Mouse (Mus musculus) limb, embryonic 13.5 days (tissue): Measurements from ENCODE around the gene Hsf2bp. TPM values are rescaled to one million over a fixed set of nuclear protein-coding genes. Genes with fewer than 3 reads are reported as not detected.

Experiments used
- ATAC-seq: fragments of 200-750 bp; cut with Nextera tagmentation; 2 replicates; pipeline ENCODE4 v1.8.0; 2017; ENCODE audit warnings: low read depth, moderate number of reproducible peaks, moderate TSS enrichment; ENCODE audit not compliant: low FRiP score
- H3K27ac ChIP-seq: fragments of 300-500 bp; sonication (generic); 2 replicates; pipeline ENCODE4 v1.5.1; 2015; ENCODE audit warnings: inconsistent platforms, mild to moderate bottlenecking, moderate library complexity
- H3K27me3 ChIP-seq: fragments of 300-500 bp; sonication (generic); 2 replicates; pipeline ENCODE4 v1.6.1; 2015; ENCODE audit warnings: mild to moderate bottlenecking, inconsistent platforms
- H3K36me3 ChIP-seq: fragments of 300-500 bp; sonication (generic); 2 replicates; pipeline ENCODE4 v1.6.1; 2015; ENCODE audit warnings: inconsistent platforms, mild to moderate bottlenecking, moderate library complexity
- H3K4me1 ChIP-seq: fragments of 300-500 bp; sonication (generic); 2 replicates; pipeline ENCODE4 v1.6.1; 2015; ENCODE audit warnings: inconsistent platforms
- H3K4me2 ChIP-seq: fragments of 300-500 bp; sonication (generic); replicated peaks from 2 replicates; pipeline ENCODE4 v1.6.1; 2015; ENCODE audit warnings: inconsistent platforms, mild to moderate bottlenecking, moderate library complexity
- H3K4me3 ChIP-seq: fragments of 300-500 bp; sonication (generic); 2 replicates; pipeline ENCODE4 v1.5.1; 2015; ENCODE audit warnings: moderate library complexity, mild to moderate bottlenecking, inconsistent platforms
- H3K9ac ChIP-seq: fragments of 300-500 bp; sonication (generic); 2 replicates; pipeline ENCODE4 v1.6.1; 2015; ENCODE audit warnings: mild to moderate bottlenecking, inconsistent platforms
- H3K9me3 ChIP-seq: fragments of 300-500 bp; sonication (generic); 2 replicates; pipeline ENCODE4 v1.6.1; 2016; ENCODE audit warnings: inconsistent platforms
- WGBS: fragments of 180-500 bp; shearing (Covaris S2); methylation state at CpG from one replicate; pipeline ENCODE4 v1.1.7; 2015; 5-methylcytosine and 5-hydroxymethylcytosine counted together
- polyA plus RNA-seq: library from polyadenylated mRNA; unstranded; fragments of >200 nt; fragmentation: Nextera tagmentation; extraction: Ambion mirVana; gene quantifications from 2 replicates; pipeline ENCODE4 v1.2.1, GENCODE M21; 2015

Gene Hsf2bp
- polyA plus RNA-seq, 1 experiment from 2014 or later: 0.64 TPM

GRCm38 (mm10) chr17:31912387-31912786 is 123.8 kb downstream of the Hsf2bp start:
- Histone ChIP-seq H3K9me3 (no peaks in the 10 kb centered on the region), H3K4me2 (no peak overlapping the region), H3K9ac (no peak overlapping the region), H3K4me1 (peaks cover 29% of the 10 kb centered on the region), H3K27me3 (no peaks in the 10 kb centered on the region), H3K36me3 (no peaks in the 10 kb centered on the region), H3K27ac (no peak overlapping the region), H3K4me3 (no peak overlapping the region)
- ATAC-seq: no peak
- WGBS: 80% methylated on average over 16 of the region's 16 CpGs

GRCm38 (mm10) chr17:31908966-31909365 is 127.2 kb downstream of the Hsf2bp start:
- WGBS: 89% methylated on average over 2 of the region's 2 CpGs

DNA sequence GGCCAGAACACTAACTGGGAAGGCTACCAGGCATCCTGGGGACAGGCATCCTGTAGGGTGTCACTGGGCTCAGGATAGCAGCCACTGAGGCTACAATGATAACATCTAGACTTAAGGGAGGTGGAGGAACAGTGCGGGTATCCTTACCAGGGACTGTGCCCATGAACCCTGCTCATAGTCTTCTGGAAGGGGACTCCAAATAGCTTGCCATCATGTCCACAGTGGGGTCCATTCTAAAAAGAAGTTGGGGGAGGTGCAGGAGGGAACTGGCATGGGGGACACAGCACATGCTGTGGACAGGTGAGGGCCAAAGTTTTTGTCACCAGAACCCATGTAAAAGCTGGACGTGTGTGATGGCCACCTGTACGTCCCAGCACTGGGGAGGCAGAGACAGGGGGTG is 129.7 kb downstream of the Hsf2bp start:
- no peaks in the 10 kb centered on the region for H3K36me3 ChIP-seq
- no peaks in the 10 kb centered on the region for H3K4me1 ChIP-seq
- H3K9ac ChIP-seq: no peak overlapping the region
- no peak overlapping the region for H3K27ac ChIP-seq
- H3K4me2 ChIP-seq: no peak overlapping the region
- no peak for ATAC-seq
- H3K9me3 ChIP-seq: no peaks in the 10 kb centered on the region
- H3K27me3 ChIP-seq: no peaks in the 10 kb centered on the region
- WGBS: 97% methylated on average over 3 of the region's 3 CpGs
- no peak overlapping the region for H3K4me3 ChIP-seq

More at GRCm38 (mm10) chr17:31908966-31909365, 127.2 kb downstream of the Hsf2bp start:
- ATAC-seq: no peak
- Histone ChIP-seq H3K4me3 (no peak overlapping the region), H3K27me3 (no peaks in the 10 kb centered on the region), H3K9ac (no peak overlapping the region), H3K9me3 (no peaks in the 10 kb centered on the region), H3K4me1 (peaks cover 16% of the 10 kb centered on the region), H3K4me2 (no peak overlapping the region), H3K36me3 (no peaks in the 10 kb centered on the region), H3K27ac (no peak overlapping the region)

DNA sequence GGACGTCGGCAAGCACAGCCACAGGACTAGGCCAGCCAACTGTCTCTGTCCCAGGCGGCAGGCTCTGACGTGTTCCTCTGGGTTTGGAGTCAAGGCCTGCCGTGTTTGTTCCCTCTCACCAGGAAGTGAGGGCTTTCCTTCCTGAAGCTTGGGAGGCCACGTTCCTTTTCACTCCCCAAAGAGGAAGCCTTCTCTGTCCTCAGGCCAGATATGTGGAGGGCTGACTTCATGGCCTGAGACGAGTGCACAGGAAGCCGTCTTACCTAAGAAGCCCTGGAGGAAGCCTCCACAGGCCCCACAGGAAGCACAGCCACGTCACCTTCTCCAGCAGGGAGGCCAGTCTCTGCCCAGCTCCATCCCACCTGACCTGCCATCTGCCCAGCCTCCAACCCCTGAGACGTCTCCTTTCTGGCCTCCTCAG is 130.3 kb downstream of the Hsf2bp start:
- Histone ChIP-seq H3K9ac (no peak overlapping the region), H3K4me3 (no peak overlapping the region), H3K27ac (no peak overlapping the region), H3K4me1 (no peaks in the 10 kb centered on the region), H3K4me2 (no peak overlapping the region), H3K27me3 (no peaks in the 10 kb centered on the region), H3K36me3 (no peaks in the 10 kb centered on the region), H3K9me3 (no peaks in the 10 kb centered on the region)
- WGBS: 61% methylated on average over 10 of the region's 10 CpGs
- ATAC-seq: no peak

DNA sequence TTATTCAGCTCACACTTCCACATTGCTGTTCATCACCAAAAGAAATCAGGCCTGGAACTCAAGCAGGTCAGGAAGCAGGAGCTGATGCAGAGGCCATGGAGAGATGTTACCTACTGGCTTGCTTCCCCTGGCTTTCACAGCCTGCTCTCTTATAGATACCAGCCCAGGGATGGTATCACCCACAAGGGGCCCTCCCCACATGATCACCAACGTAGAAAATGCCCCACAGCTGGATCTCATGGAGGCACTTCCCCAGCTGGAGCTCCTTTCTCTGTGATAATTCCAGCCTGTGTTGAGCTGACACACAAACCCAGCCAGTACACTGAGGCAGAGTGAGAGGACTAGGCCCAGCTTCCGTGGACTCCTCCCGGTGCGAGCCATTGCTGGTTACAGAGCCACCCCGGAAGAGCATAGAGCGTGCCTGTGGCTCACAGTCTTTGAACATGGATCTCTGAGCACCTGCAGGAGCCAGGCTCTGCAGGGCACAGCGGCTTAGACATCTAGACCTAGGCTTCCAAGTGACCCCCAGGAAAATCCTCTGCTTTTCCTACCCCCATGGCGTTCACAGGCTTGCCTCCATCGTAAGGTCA is 130.9 kb downstream of the Hsf2bp start:
- Histone ChIP-seq H3K27me3 (no peaks in the 10 kb centered on the region), H3K4me2 (no peak overlapping the region), H3K4me1 (no peaks in the 10 kb centered on the region), H3K9me3 (no peaks in the 10 kb centered on the region), H3K27ac (0 out of 2 replicates have a peak overlapping the region, but pooled peaks have one; percentile 6), H3K9ac (no peak overlapping the region), H3K4me3 (no peak overlapping the region), H3K36me3 (no peaks in the 10 kb centered on the region)
- no peak for ATAC-seq
- WGBS: 89% methylated on average over 9 of the region's 9 CpGs

DNA sequence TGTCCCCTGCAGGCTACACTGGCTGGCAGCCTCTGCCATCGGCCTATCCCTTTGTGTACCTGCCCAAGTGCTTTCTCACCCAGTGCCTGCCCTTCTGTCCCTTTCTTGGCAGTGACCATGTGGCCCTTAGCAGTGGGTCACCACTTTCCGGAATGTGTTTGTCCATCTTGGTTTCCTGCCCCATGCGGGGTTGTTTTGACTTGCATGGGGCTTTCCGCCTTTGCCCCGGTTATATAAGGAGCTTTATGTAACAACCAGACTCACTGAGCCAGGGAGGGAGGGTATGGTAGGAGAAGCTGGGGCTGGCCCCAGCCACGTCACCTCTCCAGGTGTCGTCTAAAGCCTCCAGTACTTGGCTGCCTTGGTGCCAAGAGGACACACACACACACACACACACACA is 132.1 kb downstream of the Hsf2bp start:
- Histone ChIP-seq H3K27me3 (no peaks in the 10 kb centered on the region), H3K27ac (no peak overlapping the region), H3K4me1 (no peaks in the 10 kb centered on the region), H3K36me3 (no peaks in the 10 kb centered on the region), H3K4me3 (no peak overlapping the region), H3K9me3 (no peaks in the 10 kb centered on the region), H3K4me2 (no peak overlapping the region), H3K9ac (no peak overlapping the region)
- WGBS: 82% methylated on average over 7 of the region's 7 CpGs
- no peak for ATAC-seq

DNA sequence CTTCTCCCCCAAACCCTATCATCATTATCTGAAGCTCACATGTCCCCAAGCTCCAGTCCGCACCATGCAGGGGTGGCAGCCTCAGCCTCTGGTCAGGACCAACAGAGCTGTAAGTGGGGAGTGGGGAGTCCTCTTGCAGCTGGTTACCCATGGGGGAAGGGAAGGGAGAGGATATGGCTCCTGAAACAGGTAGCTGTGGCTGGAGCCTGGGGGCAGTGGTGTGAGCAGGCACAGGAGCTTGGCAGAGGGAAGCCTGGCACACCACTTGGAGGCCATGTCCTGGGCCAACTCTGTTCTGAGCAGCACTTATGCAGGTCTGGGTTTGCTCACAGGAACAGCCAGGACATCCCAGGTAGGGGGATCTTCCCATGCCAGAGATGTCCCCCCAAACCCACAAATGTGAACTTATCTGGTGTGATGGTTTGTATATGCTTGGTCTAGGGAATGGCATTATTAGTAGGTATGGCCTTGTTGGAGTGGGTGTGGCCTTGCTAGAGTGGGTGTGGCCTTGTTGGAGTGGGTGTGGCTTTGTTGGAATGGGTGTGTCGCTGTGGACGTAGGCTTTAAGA is 133.4 kb downstream of the Hsf2bp start:
- no peaks in the 10 kb centered on the region for H3K4me1 ChIP-seq
- no peak overlapping the region for H3K9ac ChIP-seq
- no peak overlapping the region for H3K4me2 ChIP-seq
- H3K36me3 ChIP-seq: no peaks in the 10 kb centered on the region
- no peaks in the 10 kb centered on the region for H3K9me3 ChIP-seq
- H3K27ac ChIP-seq: no peak overlapping the region
- ATAC-seq: no peak
- H3K4me3 ChIP-seq: no peak overlapping the region
- no peaks in the 10 kb centered on the region for H3K27me3 ChIP-seq
- WGBS: 63% methylated on average over 3 of the region's 3 CpGs

DNA sequence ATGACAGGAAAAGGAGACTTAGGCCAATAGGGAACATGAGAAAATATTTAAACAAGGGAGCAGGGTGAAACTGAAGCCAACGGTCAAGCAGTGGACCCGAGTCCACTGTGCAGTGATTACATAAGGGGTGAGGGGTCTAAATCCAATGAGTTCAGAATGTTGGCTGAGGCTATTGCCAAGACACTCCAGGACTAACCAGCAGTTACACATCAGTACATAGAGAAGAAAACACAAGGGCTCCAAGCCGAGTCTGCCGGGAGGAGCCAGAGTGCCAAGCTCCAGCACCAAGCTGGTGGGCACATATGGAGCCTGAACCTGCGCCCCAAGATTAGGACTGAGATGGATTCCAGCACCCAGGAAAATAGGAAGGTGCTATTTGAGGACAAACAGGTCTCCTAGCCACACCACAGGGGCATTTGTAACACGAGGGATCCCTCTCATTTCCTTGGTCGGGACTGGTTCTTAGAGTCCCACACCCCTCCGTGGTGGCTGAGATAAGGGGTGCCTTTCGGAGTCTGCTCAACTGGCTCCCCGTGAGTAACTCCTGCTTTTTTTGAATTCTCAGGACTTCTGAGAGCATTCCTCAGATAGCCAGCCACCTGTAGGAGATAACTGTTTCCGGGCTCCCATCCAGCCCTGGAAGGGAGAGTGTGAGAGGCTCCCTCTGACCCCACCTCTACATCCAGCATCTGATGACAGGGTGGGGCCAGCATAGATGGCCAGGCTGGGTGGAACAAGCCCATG is 134.5 kb downstream of the Hsf2bp start:
- Histone ChIP-seq H3K36me3 (no peaks in the 10 kb centered on the region), H3K27ac (no peak overlapping the region), H3K4me2 (no peak overlapping the region), H3K4me3 (no peak overlapping the region), H3K9me3 (no peaks in the 10 kb centered on the region), H3K27me3 (no peaks in the 10 kb centered on the region), H3K9ac (no peak overlapping the region), H3K4me1 (no peaks in the 10 kb centered on the region)
- ATAC-seq: no peak
- WGBS: 66% methylated on average over 11 of the region's 11 CpGs

DNA sequence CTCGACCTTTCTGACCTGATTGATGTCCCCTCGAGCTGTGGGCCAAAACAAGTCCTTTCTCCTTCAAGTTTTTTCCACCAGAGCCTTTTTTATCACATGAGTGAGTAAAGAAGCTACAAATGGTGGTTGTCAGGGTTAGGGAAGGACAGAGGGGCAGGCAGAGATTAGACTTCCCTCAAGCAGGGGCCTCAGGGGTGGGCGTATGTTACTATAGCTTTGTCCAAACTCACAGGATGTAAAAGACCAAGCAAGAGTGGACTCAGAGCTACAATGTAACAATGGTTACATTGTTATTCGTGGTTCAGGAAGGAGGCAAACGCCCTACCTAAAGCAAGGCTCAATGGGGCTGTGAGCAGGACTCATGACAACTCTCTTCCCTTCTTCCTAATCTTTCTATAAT is 137.2 kb downstream of the Hsf2bp start:
- Histone ChIP-seq H3K27me3 (no peaks in the 10 kb centered on the region), H3K4me2 (no peak overlapping the region), H3K4me1 (no peaks in the 10 kb centered on the region), H3K36me3 (no peaks in the 10 kb centered on the region), H3K9me3 (no peaks in the 10 kb centered on the region), H3K4me3 (no peak overlapping the region), H3K9ac (no peak overlapping the region), H3K27ac (no peak overlapping the region)
- 73% methylated on average over 5 of the region's 5 CpGs for WGBS
- no peak for ATAC-seq

DNA sequence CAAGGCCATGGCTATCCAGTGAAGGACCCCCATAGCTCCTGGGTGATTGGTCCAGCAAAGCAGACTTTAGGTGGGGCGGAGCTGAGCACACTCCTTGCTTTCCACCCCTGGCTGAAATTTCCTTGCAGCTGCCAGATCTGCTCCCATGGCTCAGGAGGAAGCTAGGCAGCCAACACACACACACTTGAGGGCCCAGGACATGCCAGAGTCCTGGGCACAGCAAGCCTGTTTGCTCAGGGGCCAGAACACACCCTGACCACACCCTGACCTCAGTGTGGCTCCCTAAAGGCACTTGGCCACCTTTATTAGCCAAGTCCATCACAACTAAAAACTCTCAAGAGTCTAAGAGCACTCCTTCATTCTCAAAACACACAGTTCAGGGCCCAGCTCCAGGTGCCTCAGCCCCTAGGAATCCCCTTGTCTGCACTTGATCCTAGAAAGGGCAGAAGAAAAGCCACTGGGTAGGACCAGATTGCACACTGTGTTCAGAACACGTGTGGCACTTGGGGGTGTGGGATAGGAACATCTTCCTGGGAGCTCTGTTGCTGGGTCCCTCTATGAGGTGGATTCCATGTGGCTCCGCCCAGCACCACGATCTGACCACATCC is 138.9 kb downstream of the Hsf2bp start:
- Histone ChIP-seq H3K4me2 (no peak overlapping the region), H3K36me3 (no peaks in the 10 kb centered on the region), H3K9me3 (no peaks in the 10 kb centered on the region), H3K9ac (no peak overlapping the region), H3K4me3 (no peak overlapping the region), H3K27ac (peak overlapping the region; percentile 6; the same call in 1 of the 2 replicates), H3K27me3 (no peaks in the 10 kb centered on the region), H3K4me1 (peaks cover 12% of the 10 kb centered on the region)
- ATAC-seq: no peak
- WGBS: 83% methylated on average over 4 of the region's 4 CpGs

DNA sequence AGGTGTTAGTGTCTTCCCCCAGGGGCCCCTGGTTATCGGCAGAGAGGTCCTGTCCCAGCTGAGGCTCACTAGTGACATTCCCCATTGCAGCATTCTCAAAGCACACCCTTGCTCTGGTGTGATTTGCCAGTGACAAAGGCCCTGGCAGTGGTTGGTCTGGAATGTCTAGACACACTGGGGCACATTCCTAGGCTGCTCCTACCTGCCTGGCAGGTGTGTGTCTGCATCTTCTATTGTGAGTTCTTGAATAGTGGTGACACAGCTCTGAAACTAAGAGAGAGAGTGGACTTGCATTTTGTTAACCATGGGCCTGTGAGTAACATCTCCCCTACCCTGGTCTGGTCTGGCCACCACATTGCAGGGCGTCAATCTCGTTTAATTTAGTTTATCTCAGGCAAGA is 139.4 kb downstream of the Hsf2bp start:
- no peaks in the 10 kb centered on the region for H3K9me3 ChIP-seq
- no peak overlapping the region for H3K4me3 ChIP-seq
- 60% methylated on average over 3 of the region's 3 CpGs for WGBS
- 0 out of 2 replicates have a peak overlapping the region, but pooled peaks have one; percentile 6 for H3K27ac ChIP-seq
- no peaks in the 10 kb centered on the region for H3K36me3 ChIP-seq
- no peak for ATAC-seq
- H3K9ac ChIP-seq: no peak overlapping the region
- H3K4me2 ChIP-seq: no peak overlapping the region
- H3K27me3 ChIP-seq: no peaks in the 10 kb centered on the region
- peaks cover 16% of the 10 kb centered on the region for H3K4me1 ChIP-seq

DNA sequence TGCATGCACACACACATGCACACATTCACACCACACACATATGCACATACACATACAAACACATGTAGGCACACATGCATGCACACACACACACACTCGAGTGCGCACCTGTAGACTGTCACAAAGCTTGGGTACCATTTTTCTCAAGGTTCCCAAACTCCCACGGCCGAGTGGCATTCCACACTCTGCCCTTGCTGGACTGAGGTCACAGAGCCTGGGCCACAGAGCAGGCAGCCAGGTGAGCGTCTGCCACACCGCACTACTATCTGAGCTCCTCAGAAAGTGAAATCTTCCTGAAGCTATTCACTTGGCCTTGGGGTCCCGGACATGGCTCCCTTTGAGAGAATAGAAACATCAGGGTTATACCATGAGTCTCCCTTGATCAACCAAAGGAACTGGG is 139.8 kb downstream of the Hsf2bp start:
- no peak overlapping the region for H3K27ac ChIP-seq
- H3K9ac ChIP-seq: no peak overlapping the region
- no peak overlapping the region for H3K4me2 ChIP-seq
- no peak overlapping the region for H3K4me3 ChIP-seq
- WGBS: 94% methylated on average over 7 of the region's 7 CpGs
- no peaks in the 10 kb centered on the region for H3K9me3 ChIP-seq
- H3K27me3 ChIP-seq: no peaks in the 10 kb centered on the region
- no peak for ATAC-seq
- H3K36me3 ChIP-seq: no peaks in the 10 kb centered on the region
- peaks cover 20% of the 10 kb centered on the region for H3K4me1 ChIP-seq
